Mouse (Mus musculus) liver, embryonic 14.5 days (tissue): ENCODE measurements at regions not wholly inside any gene's neighbourhood (a gene's known extent, or its start where the extent isn't known, plus 50 kb on each side); places are given as distances from the start of the nearest gene placed in this dataset.

Source experiments
- ATAC-seq: fragments of 200-750 bp; cut with Nextera tagmentation; 2 replicates; pipeline ENCODE4 v1.8.0; 2017; ENCODE audit warnings: moderate number of reproducible peaks, mild to moderate bottlenecking, moderate library complexity; ENCODE audit not compliant: insufficient read depth
- DNase-seq, 3 experiments: peaks; one replicate each; pipeline ENCODE4 v3.0.0-alpha.2; 2012 to 2013; ENCODE audit warnings: low read depth in 3 of 3, low spot score in 3 of 3
- H3K27ac ChIP-seq: fragments of 300-500 bp; sonication (generic); 2 replicates; pipeline ENCODE4 v1.5.1; 2014; ENCODE audit warnings: moderate library complexity, mild to moderate bottlenecking, control low read depth, inconsistent platforms
- H3K27me3 ChIP-seq: fragments of 300-500 bp; sonication (generic); 2 replicates; pipeline ENCODE4 v1.6.1; 2014; ENCODE audit warnings: mild to moderate bottlenecking, low read length, moderate library complexity; ENCODE audit not compliant: control insufficient read depth, insufficient read depth
- H3K36me3 ChIP-seq: fragments of 300-500 bp; sonication (generic); replicated peaks from 2 replicates; pipeline ENCODE4 v1.6.1; 2014; ENCODE audit warnings: low read depth; ENCODE audit not compliant: control insufficient read depth, insufficient read depth
- H3K4me1 ChIP-seq, 2 experiments: fragments of 200-500 bp in 1 of 2; fragments of 300-500 bp in 1 of 2; sonication (generic) in 1 of 2; replicated peaks; 2 replicates each; pipeline ENCODE4 v1.6.1; 2012 to 2014; ENCODE audit warnings: antibody characterized with exemption in 1 of 2, inconsistent platforms in 1 of 2, low read length in 1 of 2; ENCODE audit not compliant: control insufficient read depth in 2 of 2, insufficient read depth in 2 of 2
- H3K4me2 ChIP-seq: fragments of 300-500 bp; sonication (generic); 2 replicates; pipeline ENCODE4 v1.6.1; 2014; ENCODE audit warnings: low read depth, mild to moderate bottlenecking, control low read depth, moderate library complexity
- H3K4me3 ChIP-seq, 2 experiments: fragments of 200-500 bp in 1 of 2; fragments of 300-500 bp in 1 of 2; sonication (generic) in 1 of 2; 2 replicates each; pipeline ENCODE4 v1.5.1; 2012 to 2014; ENCODE audit warnings: low read depth in 2 of 2, low read length in 2 of 2, mild to moderate bottlenecking in 2 of 2, control low read depth in 1 of 2, inconsistent platforms in 1 of 2, moderate library complexity in 1 of 2; ENCODE audit not compliant: insufficient read depth in 1 of 2
- H3K9ac ChIP-seq: fragments of 300-500 bp; sonication (generic); replicated peaks from 2 replicates; pipeline ENCODE4 v1.6.1; 2014; ENCODE audit warnings: mild to moderate bottlenecking, control low read depth, moderate library complexity
- H3K9me3 ChIP-seq: fragments of 300-500 bp; sonication (generic); 2 replicates; pipeline ENCODE4 v1.6.1; 2016; ENCODE audit warnings: low read length, mixed read lengths; ENCODE audit not compliant: control insufficient read depth
- CTCF ChIP-seq: IDR thresholded peaks from 2 replicates; pipeline ENCODE4 v1.5.1; 2016; ENCODE audit warnings: antibody characterized with exemption, low read depth, control low read depth
- EP300 ChIP-seq: IDR thresholded peaks from 2 replicates; pipeline ENCODE4 v1.6.1; 2016; ENCODE audit warnings: antibody characterized with exemption, low read depth
- WGBS: fragments of 180-500 bp; shearing (Covaris S2); extraction: QIAGEN DNeasy Blood & Tissue Kit; methylation state at CpG from one replicate; pipeline ENCODE4 v1.1.7; 2014; ENCODE audit not compliant: insufficient replicate concordance; 5-methylcytosine and 5-hydroxymethylcytosine counted together

DNA sequence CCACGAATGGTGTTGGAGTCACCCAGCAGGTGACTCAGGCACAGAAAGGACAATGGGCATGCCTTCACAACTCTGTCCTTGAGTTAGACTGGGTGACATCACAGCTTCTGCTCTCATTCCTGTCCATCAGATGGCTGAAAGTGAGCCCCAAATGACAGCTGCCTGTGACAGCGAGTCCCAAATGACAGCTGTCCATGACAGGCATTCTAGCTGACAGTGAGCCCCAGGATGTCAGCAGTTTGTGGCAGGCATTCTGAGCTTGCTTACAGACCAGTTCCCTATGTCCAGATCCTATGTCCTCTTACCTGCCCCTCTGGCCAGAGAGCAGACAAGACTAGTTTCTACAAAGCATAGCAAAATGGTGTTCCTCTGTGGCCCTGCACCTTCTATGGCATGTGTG is 102.7 kb upstream of the Slc35f3 start:
- no peak for ATAC-seq
- Histone ChIP-seq H3K9ac (no peak overlapping the region), H3K27me3 (no peaks in the 10 kb centered on the region), H3K4me3 (no peak overlapping the region), H3K27ac (no peak overlapping the region), H3K4me2 (no peak overlapping the region), H3K4me1 (no peaks in the 10 kb centered on the region), H3K9me3 (no peaks in the 10 kb centered on the region; the same call in 1 of the 2 replicates), H3K36me3 (no peaks in the 10 kb centered on the region)
- no peak for DNase-seq
- 72% methylated on average over 2 of the region's 2 CpGs for WGBS
- no peak for TF ChIP-seq EP300
- TF ChIP-seq CTCF = no peak

DNA sequence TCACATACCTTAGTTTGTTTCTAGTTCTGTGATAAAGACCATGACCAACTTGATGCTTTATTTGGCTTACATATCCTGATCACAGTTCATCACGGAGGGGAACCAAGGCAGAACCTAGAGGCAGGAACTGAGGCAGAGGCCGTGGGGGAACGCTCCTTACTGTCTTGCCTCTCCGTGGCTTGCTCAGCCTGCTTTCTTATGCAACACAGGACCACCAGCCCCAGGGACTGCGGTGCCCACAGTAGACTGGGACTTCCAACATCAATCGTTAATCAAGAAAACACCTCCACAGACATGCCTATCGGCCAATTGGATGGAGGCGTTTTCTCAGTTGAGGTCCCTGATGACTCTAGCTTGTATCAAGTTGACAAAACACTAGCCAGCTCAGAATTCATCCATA is 87.8 kb upstream of the Slc35f3 start:
- no peak for DNase-seq
- Histone ChIP-seq H3K4me3 (no peak overlapping the region), H3K36me3 (no peaks in the 10 kb centered on the region), H3K4me1 (no peaks in the 10 kb centered on the region), H3K27me3 (no peaks in the 10 kb centered on the region), H3K4me2 (no peak overlapping the region), H3K9me3 (no peaks in the 10 kb centered on the region), H3K9ac (no peak overlapping the region), H3K27ac (no peak overlapping the region)
- TF ChIP-seq CTCF (no peak), EP300 (no peak)
- 65% methylated on average over 8 of the region's 8 CpGs for WGBS
- ATAC-seq = no peak

DNA sequence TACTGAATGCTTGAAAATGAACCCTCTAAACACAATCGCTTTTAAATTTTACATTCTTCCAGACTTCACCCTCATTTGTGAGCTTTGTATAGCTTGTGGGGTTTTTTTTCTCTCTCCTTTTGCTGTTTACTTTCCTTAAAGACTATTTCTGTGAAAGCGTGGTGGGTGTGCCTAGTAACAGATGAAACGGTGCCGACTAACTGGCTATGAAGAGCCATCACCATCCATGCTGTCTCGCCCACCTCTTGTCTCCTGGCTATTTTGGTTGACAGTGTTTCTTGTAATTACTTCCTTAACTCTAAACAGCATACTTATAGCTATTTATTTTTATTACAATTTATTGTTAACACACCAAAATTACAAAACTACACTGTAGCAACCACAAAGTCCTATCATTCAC is 85.6 kb upstream of the Slc35f3 start:
- H3K27me3 ChIP-seq = no peaks in the 10 kb centered on the region
- ATAC-seq = no peak
- H3K4me2 ChIP-seq = no peak overlapping the region
- no peaks in the 10 kb centered on the region for H3K9me3 ChIP-seq
- no peaks in the 10 kb centered on the region for H3K36me3 ChIP-seq
- no peak overlapping the region for H3K9ac ChIP-seq
- 68% methylated on average over 5 of the region's 5 CpGs for WGBS
- H3K4me1 ChIP-seq = no peaks in the 10 kb centered on the region
- no peak overlapping the region for H3K27ac ChIP-seq
- TF ChIP-seq CTCF = no peak
- TF ChIP-seq EP300 = no peak
- no peak for DNase-seq
- no peak overlapping the region for H3K4me3 ChIP-seq

DNA sequence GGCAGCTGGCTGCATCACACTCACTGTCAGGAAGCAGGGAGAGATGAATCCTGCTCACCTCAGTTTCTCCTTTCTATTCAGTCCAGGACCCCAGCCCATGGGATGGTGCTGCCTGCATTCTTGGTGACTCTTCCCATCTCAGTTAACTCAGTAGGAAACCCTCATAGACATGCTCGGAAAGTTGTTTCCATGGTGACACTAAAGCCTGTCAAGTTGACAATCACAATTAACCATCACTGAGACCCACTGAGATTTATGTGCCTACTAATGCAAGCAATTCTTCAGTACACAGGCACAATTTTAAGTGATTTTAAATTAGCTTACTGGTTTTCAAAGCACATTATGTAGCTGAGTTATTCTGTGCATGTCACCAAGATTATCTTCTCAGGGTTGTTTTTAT is 83.8 kb upstream of the Slc35f3 start:
- Histone ChIP-seq H3K36me3 (no peaks in the 10 kb centered on the region), H3K4me3 (no peak overlapping the region), H3K27ac (no peak overlapping the region), H3K4me1 (no peaks in the 10 kb centered on the region), H3K9ac (no peak overlapping the region), H3K27me3 (no peaks in the 10 kb centered on the region), H3K9me3 (no peaks in the 10 kb centered on the region), H3K4me2 (no peak overlapping the region)
- WGBS = 48% methylated on average over 1 of the region's 1 CpGs
- no peak for ATAC-seq
- DNase-seq = no peak
- TF ChIP-seq CTCF (no peak), EP300 (no peak)

DNA sequence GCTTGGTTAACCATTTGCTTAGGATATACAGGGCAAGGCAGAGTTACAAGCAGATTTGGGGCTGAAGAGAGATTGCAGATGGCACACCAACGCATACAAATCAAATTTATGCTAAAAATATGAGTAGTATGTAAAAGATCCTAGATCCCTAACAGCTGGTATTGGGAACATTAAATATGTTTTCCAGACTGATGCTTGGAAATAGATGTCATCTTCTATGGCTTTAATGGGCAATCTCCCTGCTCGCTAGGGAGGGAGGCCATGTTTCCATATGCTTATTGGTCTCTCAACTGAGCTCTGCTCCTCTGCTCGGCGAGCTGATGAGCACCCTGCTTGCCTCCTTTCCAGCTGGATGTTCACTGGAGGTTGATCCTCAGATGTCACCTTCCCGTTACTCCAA is 82.0 kb upstream of the Slc35f3 start:
- Histone ChIP-seq H3K4me1 (no peaks in the 10 kb centered on the region), H3K9me3 (no peaks in the 10 kb centered on the region), H3K27ac (no peak overlapping the region), H3K4me3 (no peak overlapping the region), H3K9ac (no peak overlapping the region), H3K4me2 (no peak overlapping the region), H3K27me3 (no peaks in the 10 kb centered on the region), H3K36me3 (no peaks in the 10 kb centered on the region)
- TF ChIP-seq EP300 = no peak
- TF ChIP-seq CTCF = no peak
- DNase-seq = no peak
- WGBS = 66% methylated on average over 5 of the region's 5 CpGs
- ATAC-seq = no peak
